Mouse (Mus musculus) kidney, adult 2 months (tissue): Measurements from ENCODE around the gene Plcb1. TPM values are rescaled to one million over a fixed set of nuclear protein-coding genes. Genes with fewer than 3 reads are reported as not detected.

Experiments
- DNase-seq: peaks from one replicate; pipeline ENCODE4 v3.0.0; 2021
- H3K27ac ChIP-seq: fragments of 200-500 bp; 2 replicates; pipeline ENCODE4 v1.5.1; 2012; ENCODE audit warnings: low read depth, low read length, control low read depth, inconsistent platforms; ENCODE audit not compliant: insufficient read depth
- H3K27me3 ChIP-seq: fragments of 200-500 bp; replicated peaks from 2 replicates; pipeline ENCODE4 v1.6.1; 2012; ENCODE audit warnings: mild to moderate bottlenecking, moderate library complexity, low read length, inconsistent platforms; ENCODE audit not compliant: control insufficient read depth, insufficient read depth
- H3K36me3 ChIP-seq: fragments of 200-500 bp; 2 replicates; pipeline ENCODE4 v1.6.1; 2012; ENCODE audit warnings: mild to moderate bottlenecking, moderate library complexity, low read length, inconsistent platforms; ENCODE audit not compliant: control insufficient read depth, insufficient read depth
- H3K4me1 ChIP-seq: fragments of 200-500 bp; 2 replicates; pipeline ENCODE4 v1.6.1; 2011; ENCODE audit warnings: low read length; ENCODE audit not compliant: control insufficient read depth, insufficient read depth
- H3K4me3 ChIP-seq: fragments of 200-500 bp; 2 replicates; pipeline ENCODE4 v1.5.1; 2011; ENCODE audit warnings: mild to moderate bottlenecking, low read depth, low read length, control low read depth; ENCODE audit not compliant: insufficient read depth
- CTCF ChIP-seq: fragments of 200-500 bp; conservative IDR thresholded peaks from 2 replicates; pipeline ENCODE4 v1.5.1; 2011; ENCODE audit warnings: low read depth, mild to moderate bottlenecking, control low read depth, low read length, moderate library complexity, mixed read lengths; ENCODE audit not compliant: insufficient read depth, insufficient read length
- POLR2A ChIP-seq: fragments of 200-500 bp; IDR thresholded peaks from one replicate; pipeline ENCODE4 v1.6.1; 2011; ENCODE audit warnings: low read depth, low read length, control low read depth
- WGBS: fragments of 180-500 bp; shearing (Covaris S2); methylation state at CpG from one replicate; pipeline ENCODE4 v1.1.7; 2018; 5-methylcytosine and 5-hydroxymethylcytosine counted together
- polyA plus RNA-seq: library from polyadenylated mRNA; depleted of rRNA; stranded (reverse); fragments of >200 nt; gene quantifications from 2 replicates; pipeline ENCODE4 v1.2.3, GENCODE M21; 2012

Plcb1 gene
- polyA plus RNA-seq, 1 experiment, result 5.0 TPM

DNA sequence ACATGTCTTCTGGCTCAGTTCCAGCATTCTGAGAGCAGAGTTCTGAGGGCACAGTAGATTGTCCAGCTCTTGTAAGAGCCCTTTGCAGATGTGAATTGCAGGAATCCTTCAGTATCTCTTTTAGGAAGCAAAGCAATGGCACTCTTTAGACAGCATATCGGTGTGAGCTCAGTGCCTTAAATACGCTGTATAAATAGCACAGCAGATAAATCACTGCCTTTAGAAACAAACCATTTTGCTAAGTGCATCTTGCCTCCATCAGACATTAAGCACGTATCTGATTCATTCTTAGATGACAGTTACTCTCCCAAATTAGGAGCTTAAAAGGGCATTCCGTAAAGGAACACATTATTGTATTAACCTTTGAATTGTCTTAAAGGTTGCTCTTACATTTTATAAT lies 416.5 kb downstream of the Plcb1 start:
- no peaks in the 10 kb centered on the region for H3K27me3 ChIP-seq
- peaks cover 5% of the 10 kb centered on the region; the same call in 1 of the 2 replicates for H3K4me1 ChIP-seq
- no peak overlapping the region for H3K27ac ChIP-seq
- 83% methylated on average over 4 of the region's 4 CpGs for WGBS
- peak; percentile 26 for DNase-seq
- H3K36me3 ChIP-seq, result no peaks in the 10 kb centered on the region
- H3K4me3 ChIP-seq, result no peak overlapping the region
- no peak for TF ChIP-seq CTCF

DNA sequence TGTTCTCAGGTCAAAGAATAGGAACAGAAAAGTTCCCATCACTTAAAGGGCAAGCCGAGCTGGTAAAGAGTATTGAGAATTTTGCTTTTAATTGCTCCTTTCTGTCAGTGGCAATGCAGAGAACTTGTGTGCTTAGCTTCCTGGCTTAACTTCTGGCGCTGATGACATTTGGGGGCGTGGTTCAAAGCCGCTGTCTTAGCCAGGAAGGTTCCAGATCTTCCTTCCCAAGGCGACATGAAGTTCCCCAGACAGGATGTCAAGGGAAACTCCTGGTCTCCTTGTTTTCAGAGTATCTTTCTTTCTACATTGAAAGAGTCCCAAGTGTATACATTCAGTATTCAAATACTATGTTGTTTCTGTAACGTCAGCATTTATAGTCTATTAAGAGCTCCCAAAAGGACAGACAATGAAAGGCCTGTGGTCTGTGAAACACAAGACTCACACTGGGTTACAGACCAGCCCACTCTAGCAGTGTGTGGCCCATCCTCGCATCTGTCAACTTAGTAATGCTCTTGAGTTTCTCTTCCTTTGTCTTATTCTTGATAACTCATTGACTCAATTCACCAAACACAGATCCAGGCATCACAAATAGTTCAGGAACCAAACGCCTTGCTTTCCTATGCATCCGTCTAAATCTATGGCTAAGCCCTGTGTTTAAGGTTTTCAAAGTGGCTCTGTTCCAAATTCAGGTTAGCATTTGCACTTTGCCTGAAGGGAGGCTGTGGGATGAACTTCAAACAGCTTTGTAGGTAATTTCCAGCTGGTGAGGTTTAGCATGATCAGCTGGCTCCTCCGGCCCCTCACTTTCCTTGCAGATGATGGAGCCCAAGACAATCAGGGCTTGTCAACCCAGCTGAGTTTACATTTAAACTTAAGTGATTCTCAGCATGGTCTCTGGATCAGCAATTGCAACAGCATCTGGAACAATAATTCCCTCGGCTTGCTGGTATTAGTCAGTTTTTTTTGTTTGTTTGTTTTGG lies 418.6 kb downstream of the Plcb1 start:
- Histone ChIP-seq H3K4me3 (no peak overlapping the region), H3K27me3 (no peaks in the 10 kb centered on the region), H3K4me1 (peaks cover 5% of the 10 kb centered on the region; the same call in 1 of the 2 replicates), H3K36me3 (no peaks in the 10 kb centered on the region), H3K27ac (no peak overlapping the region)
- WGBS, result 83% methylated on average over 11 of the region's 11 CpGs
- TF ChIP-seq CTCF (no peak), POLR2A (no peak)
- DNase-seq, result peak; percentile 23

DNA sequence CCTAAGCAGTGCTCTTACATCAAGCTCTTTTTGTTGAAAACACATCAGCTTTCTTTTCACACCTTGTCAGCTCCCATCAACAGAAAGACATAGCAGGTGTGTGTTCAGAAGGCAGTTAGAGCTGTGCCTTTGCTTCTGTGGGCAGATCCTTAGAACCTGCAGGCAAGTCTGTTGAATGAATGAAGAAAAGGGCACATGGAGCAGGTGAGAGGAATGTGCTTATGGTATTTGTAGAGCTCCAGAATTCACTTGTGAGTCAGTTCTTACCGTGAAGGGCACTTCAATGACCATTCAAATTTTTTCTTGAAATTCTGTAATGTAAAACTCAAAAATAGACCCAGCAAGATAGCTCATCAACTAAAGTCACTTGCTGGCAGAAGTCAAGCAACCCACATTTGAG lies 423.0 kb downstream of the Plcb1 start:
- Histone ChIP-seq H3K4me3 (no peak overlapping the region), H3K27ac (no peak overlapping the region), H3K36me3 (no peaks in the 10 kb centered on the region), H3K4me1 (peaks cover 5% of the 10 kb centered on the region; the same call in 1 of the 2 replicates), H3K27me3 (no peaks in the 10 kb centered on the region)
- 82% methylated on average over 1 of the region's 1 CpGs for WGBS
- TF ChIP-seq POLR2A, result no peak
- no peak for TF ChIP-seq CTCF
- no peak for DNase-seq

DNA sequence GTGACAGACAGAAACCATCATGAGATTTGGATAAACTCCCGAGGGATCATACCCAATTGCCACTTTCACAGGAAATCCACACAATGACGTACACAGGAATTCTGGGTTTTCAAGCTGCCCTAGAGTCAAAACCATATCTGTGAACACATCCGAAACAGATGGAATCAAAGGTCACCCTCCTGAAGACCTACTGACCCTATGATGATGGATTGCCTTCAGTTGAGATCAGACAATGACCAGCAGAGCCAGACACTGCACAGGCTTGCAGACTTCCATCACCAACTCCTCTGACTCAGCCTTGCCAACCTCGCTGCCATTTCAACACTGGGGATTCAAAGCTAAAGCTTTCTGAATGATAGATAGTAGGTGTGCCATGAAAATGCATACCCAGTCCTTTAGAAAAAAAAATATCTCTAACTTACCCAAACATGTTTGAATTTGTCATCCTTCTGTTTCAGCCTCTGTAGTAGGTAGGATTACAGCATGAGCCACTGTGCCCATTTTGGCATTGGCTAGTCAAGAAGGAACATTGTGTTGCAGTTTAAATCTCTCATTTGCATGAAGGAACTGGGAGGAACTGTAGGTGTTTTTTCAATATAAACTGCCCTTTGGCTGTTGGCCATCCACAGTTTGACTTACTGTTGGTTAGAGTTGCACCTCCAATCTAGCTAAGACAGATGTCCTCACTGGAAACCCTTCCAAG lies 429.0 kb downstream of the Plcb1 start:
- DNase-seq, result no peak
- Histone ChIP-seq H3K27ac (no peak overlapping the region), H3K4me3 (no peak overlapping the region), H3K27me3 (no peaks in the 10 kb centered on the region), H3K36me3 (no peaks in the 10 kb centered on the region), H3K4me1 (no peaks in the 10 kb centered on the region)
- 59% methylated on average over 4 of the region's 4 CpGs for WGBS
- TF ChIP-seq POLR2A, result no peak
- TF ChIP-seq CTCF, result no peak

DNA sequence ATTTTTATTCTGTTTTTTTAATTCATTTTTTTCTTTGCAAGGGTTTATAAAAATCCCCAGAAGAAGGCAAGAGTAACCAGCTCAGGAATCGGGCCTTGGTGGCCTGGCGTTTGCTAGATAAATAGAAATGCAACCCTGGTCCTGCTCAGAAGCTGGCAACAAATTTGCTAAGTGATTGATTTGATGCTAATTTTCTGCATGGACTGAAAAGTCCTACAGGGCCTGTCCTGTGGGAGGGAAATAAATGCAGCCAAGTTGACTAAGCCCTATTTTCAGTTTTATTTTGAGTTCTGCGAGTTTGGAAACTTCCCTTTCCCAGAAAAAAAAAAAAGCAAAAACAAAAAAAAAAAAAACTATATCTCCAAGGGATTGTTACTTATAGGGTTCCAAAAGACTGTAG lies 433.5 kb downstream of the Plcb1 start:
- Histone ChIP-seq H3K4me3 (no peak overlapping the region), H3K27me3 (no peaks in the 10 kb centered on the region), H3K4me1 (no peaks in the 10 kb centered on the region), H3K27ac (no peak overlapping the region), H3K36me3 (no peaks in the 10 kb centered on the region)
- 72% methylated on average over 3 of the region's 3 CpGs for WGBS
- DNase-seq, result no peak
- TF ChIP-seq POLR2A, result no peak
- no peak for TF ChIP-seq CTCF

DNA sequence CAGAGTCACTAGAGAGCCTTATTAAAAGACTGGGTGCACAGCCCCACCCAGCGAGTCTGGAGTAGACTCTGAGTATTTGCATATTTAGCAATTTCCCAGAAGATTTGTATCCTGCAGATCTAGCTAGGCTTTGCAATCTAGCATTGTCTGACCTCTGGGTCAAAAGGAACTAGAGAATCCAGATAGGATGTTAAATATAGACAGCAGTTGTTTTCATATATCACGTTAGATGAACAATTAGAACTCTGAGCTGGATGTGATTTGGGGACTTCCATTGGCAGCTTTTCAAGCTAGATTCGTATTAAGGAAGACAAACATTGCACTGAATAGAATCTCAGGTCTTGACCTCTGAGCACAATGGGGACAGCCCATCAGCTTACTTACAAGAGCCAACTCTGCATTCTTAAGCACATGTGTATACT lies 439.7 kb downstream of the Plcb1 start:
- DNase-seq, result peak; percentile 76
- WGBS, result 60% methylated on average over 3 of the region's 3 CpGs
- TF ChIP-seq CTCF (0 out of 2 replicates have a peak, but pooled peaks have one; percentile 5), POLR2A (no peak)
- Histone ChIP-seq H3K4me1 (no peaks in the 10 kb centered on the region), H3K4me3 (no peak overlapping the region), H3K27me3 (no peaks in the 10 kb centered on the region), H3K27ac (no peak overlapping the region), H3K36me3 (no peaks in the 10 kb centered on the region)

DNA sequence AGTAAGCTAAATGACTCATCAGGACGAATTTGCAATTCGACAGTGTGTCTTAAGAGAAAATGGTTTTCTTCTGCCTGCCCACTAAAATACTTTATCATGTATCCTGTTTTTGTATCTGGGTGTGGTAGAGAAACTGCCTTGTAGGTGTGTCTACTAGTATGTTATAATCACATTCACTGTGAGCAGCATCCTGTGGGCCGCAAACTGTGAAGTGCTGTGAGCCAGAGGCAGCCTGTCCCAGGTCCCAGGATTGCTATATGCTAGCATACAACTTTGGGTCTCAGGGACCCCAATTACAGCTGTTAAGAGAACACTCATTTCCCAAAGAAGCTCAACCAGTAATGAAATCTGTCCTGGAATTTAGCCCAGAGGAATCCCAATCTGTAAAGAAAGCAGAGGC lies 444.4 kb downstream of the Plcb1 start:
- Histone ChIP-seq H3K4me1 (no peaks in the 10 kb centered on the region), H3K4me3 (no peak overlapping the region), H3K36me3 (no peaks in the 10 kb centered on the region), H3K27me3 (no peaks in the 10 kb centered on the region), H3K27ac (no peak overlapping the region)
- 75% methylated on average over 3 of the region's 3 CpGs for WGBS
- no peak for TF ChIP-seq POLR2A
- TF ChIP-seq CTCF, result no peak
- DNase-seq, result no peak
